ENCODE assay signal across 20 mouse cellular contexts in genomic region chr2:31703226-31703625, GRCm38 (mm10). TPM values are rescaled to one million over a fixed set of nuclear protein-coding genes. Genes with fewer than 3 reads are reported as not detected.
DNase-seq lines count a peak whose midpoint lies in the region; TF ChIP-seq lines count a peak whose summit lies in the region.
"Had no signal": no experiment of that assay in that cellular context is flagged by ENCODE, and none has a peak within 500 bp of the region (broad histone marks: within the 10 kb centered on the region; RNA-seq: fewer than 3 reads in every experiment).

No protein-coding gene starts in this region.

- H3K79me2 ChIP-seq in liver, adult 2 months (ENCODE audit: control insufficient read depth, insufficient read depth, low read length), result peaks cover 9% of the 10 kb centered on the region

- peaks cover 2% of the 10 kb centered on the region; the same call in 1 of the 2 replicates for H3K36me3 ChIP-seq in liver, adult 2 months (ENCODE audit: control insufficient read depth, insufficient read depth, low read length)

- no peak overlapping the region for H3K27ac ChIP-seq in liver, adult 2 months (replicated peaks; ENCODE audit: insufficient read depth, low read depth, low read length)
- H3K27ac ChIP-seq: forebrain, embryonic 10.5 days; forebrain, embryonic 13.5 days; heart, adult 2 months; hindbrain, embryonic 12.5 days; hindbrain, embryonic 15.5 days had no signal

- no peak overlapping the region for H3K4me3 ChIP-seq in liver, adult 2 months (ENCODE audit: insufficient read depth, low read depth, low read length)
- H3K4me3 ChIP-seq: forebrain, embryonic 10.5 days; forebrain, embryonic 13.5 days; heart, adult 2 months; hindbrain, embryonic 12.5 days; hindbrain, embryonic 15.5 days had no signal

- H3K27me3 ChIP-seq in liver, adult 2 months (ENCODE audit: control insufficient read depth, insufficient read depth, low read length), result no peaks in the 10 kb centered on the region
- H3K27me3 ChIP-seq: CH12.LX; forebrain, embryonic 13.5 days; hindbrain, embryonic 12.5 days; hindbrain, embryonic 15.5 days; Patski had no signal

- H3K4me1 ChIP-seq in liver, adult 2 months (ENCODE audit: control insufficient read depth, insufficient read depth, low read length), result peaks cover 4% of the 10 kb centered on the region; the same call in 1 of the 2 replicates
- H3K4me1 ChIP-seq: hindbrain, embryonic 12.5 days had no signal

- no peak for TF ChIP-seq CTCF in liver, adult 2 months (IDR thresholded peaks at IDR 0.05; ENCODE audit: low read depth, low read length)

- DNase-seq in liver, adult 2 months (ENCODE audit: extremely low read depth, low read depth, low spot score), result peak; percentile 71
- DNase-seq in liver, result no peak
- DNase-seq in lung, postnatal 10 days, result peak; percentile 27
- no peak for DNase-seq in lung, postnatal 4 days
- DNase-seq in lung, postnatal 36 days, result peak; percentile 73
- DNase-seq in thymus, postnatal 36 days, result no peak
- DNase-seq: adrenal gland, postnatal 10 days; adrenal gland, postnatal 36 days; B cell, adult 2 months; cerebellum, adult 9-10 months; cerebellum, postnatal 14 days; gastrocnemius, postnatal 10 days; gastrocnemius, postnatal 36 days; heart, adult 2 months had no signal

- no peak for TF ChIP-seq POLR2A in liver, adult 2 months (IDR thresholded peaks at IDR 0.05; ENCODE audit: extremely low read depth, insufficient read depth, low read length)

- H3K9ac ChIP-seq in liver, adult 2 months (ENCODE audit: low read depth, low read length), result no peak overlapping the region
- H3K9ac ChIP-seq: forebrain, embryonic 13.5 days; hindbrain, embryonic 12.5 days; hindbrain, embryonic 15.5 days had no signal

RNA-seq across cellular contexts. Expression of gene Abl1, which starts 15.1 kb away (rescaled TPM):
- total RNA-seq in liver, adult 2 months (2014; rRNA removed), result 13.0 and 14.1 TPM in 2 replicates
- polyA plus RNA-seq in liver, adult 2 months (2012; rRNA removed), result 11.0 and 13.9 TPM in 2 replicates

RNA-seq across cellular contexts. Expression of gene Exosc2, which starts 32.7 kb away (rescaled TPM):
- 9.8 and 10.4 TPM in 2 replicates for total RNA-seq in liver, adult 2 months (2014; rRNA removed)
- 5.5 and 6.3 TPM in 2 replicates for polyA plus RNA-seq in liver, adult 2 months (2012; rRNA removed)

Comparison
In these comparisons a context has a peak if more than half of its experiments do, and no peak if none do; other contexts are left out.
1. DNase-seq: peak in liver, adult 2 months (single experiment), lung, postnatal 10 days (single experiment) and lung, postnatal 36 days (single experiment); none in liver (single experiment), lung, postnatal 4 days (0 of 2) and thymus, postnatal 36 days (0 of 2).